31 mouse cellular contexts compared by ENCODE assay signal in the genomic region with DNA sequence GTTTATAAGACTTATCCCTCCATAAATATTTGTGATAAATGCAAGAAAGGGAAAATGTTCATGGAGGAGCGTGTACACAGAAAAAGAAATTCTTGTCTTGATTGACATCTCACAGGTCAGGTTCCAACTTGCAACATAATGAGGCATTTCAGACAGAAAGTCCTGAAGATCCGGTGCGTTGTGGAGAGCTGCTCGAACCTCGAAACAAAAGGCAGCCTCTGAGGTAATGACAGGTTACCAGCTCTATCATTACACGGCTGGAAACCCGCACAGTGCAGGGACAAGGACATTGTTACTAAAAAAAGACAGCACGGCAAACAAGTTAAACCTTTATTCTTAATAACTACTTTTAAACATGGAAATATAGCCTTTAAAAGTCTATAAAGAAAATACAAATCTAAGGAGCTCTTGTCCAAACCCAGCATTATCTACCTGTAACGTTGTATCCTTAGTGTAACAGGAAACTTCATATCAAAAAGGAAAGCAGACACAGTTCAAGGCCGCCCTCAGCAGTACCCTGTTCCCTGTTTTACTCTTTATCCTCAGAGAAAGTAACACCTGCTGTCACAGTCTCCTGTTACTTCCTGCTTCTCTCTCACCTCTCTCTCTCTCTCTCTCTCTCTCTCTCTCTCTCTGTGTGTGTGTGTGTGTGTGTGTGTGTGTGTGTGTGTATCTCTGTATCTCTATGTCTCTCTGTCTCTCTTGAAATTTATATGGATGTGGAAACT. TPM values are rescaled to one million over a fixed set of nuclear protein-coding genes. Genes with fewer than 3 reads are reported as not detected.
DNase-seq lines count a peak whose midpoint lies in the region; ATAC-seq and TF ChIP-seq lines count a peak whose summit lies in the region.
"Had no signal": no experiment of that assay in that cellular context is flagged by ENCODE, and none has a peak within 500 bp of the region (broad histone marks: within the 10 kb centered on the region; RNA-seq: fewer than 3 reads in every experiment).

No protein-coding gene starts in this region.

- H3K4me1 ChIP-seq in heart, embryonic 13.5 days: peaks cover 10% of the 10 kb centered on the region
- no peaks in the 10 kb centered on the region for H3K4me1 ChIP-seq in heart, adult 2 months (ENCODE audit: control insufficient read depth, insufficient read depth, low read length)
- no peaks in the 10 kb centered on the region for H3K4me1 ChIP-seq in embryonic facial prominence, embryonic 13.5 days
- H3K4me1 ChIP-seq in stomach, embryonic 14.5 days (ENCODE audit: control insufficient read depth, insufficient read depth, low read length): no peaks in the 10 kb centered on the region
- H3K4me1 ChIP-seq: forebrain, embryonic 15.5 days; heart, embryonic 12.5 days; hindbrain, embryonic 13.5 days; liver, embryonic 12.5 days; megakaryocyte, embryonic 14.5 days; midbrain, embryonic 12.5 days; neural tube, embryonic 13.5 days had no signal

- no peaks in the 10 kb centered on the region for H3K79me2 ChIP-seq in heart, adult 2 months (replicated peaks; ENCODE audit: control insufficient read depth, insufficient read depth, low read length)

- 0 out of 2 replicates have a peak overlapping the region, but pooled peaks have one; percentile 12 for H3K27ac ChIP-seq in heart, embryonic 13.5 days (replicated peaks)
- no peak overlapping the region for H3K27ac ChIP-seq in heart, adult 2 months
- H3K27ac ChIP-seq in embryonic facial prominence, embryonic 13.5 days: 0 out of 2 replicates have a peak overlapping the region, but pooled peaks have one; percentile 39
- 0 out of 2 replicates have a peak overlapping the region, but pooled peaks have one; percentile 21 for H3K27ac ChIP-seq in stomach, embryonic 14.5 days (ENCODE audit: low read length)
- H3K27ac ChIP-seq in gastrocnemius, adult 2 months: no peak overlapping the region
- H3K27ac ChIP-seq: forebrain, embryonic 15.5 days; hindbrain, embryonic 13.5 days; liver, embryonic 12.5 days; midbrain, embryonic 12.5 days; neural tube, embryonic 13.5 days had no signal

- WGBS in heart, embryonic 13.5 days: 31% methylated on average over 10 of the region's 10 CpGs
- 49% methylated on average over 10 of the region's 10 CpGs for WGBS in heart, adult 2 months
- WGBS in embryonic facial prominence, embryonic 13.5 days: 33% methylated on average over 10 of the region's 10 CpGs
- WGBS in stomach, embryonic 14.5 days: 51% methylated on average over 10 of the region's 10 CpGs

- no peak for TF ChIP-seq EP300 in heart, adult 2 months (IDR thresholded peaks at IDR 0.05; ENCODE audit: insufficient read depth, low read depth, low read length)

- no peaks in the 10 kb centered on the region for H3K36me3 ChIP-seq in heart, embryonic 13.5 days
- no peaks in the 10 kb centered on the region for H3K36me3 ChIP-seq in heart, adult 2 months (ENCODE audit: control insufficient read depth, insufficient read depth, low read length)
- H3K36me3 ChIP-seq in embryonic facial prominence, embryonic 13.5 days: no peaks in the 10 kb centered on the region
- H3K36me3 ChIP-seq in stomach, embryonic 14.5 days (ENCODE audit: control insufficient read depth, insufficient read depth, low read length): no peaks in the 10 kb centered on the region
- H3K36me3 ChIP-seq: forebrain, embryonic 15.5 days; heart, embryonic 12.5 days; hindbrain, embryonic 13.5 days; kidney, embryonic 15.5 days; liver, embryonic 12.5 days; midbrain, embryonic 12.5 days; neural tube, embryonic 13.5 days had no signal

- H3K9me3 ChIP-seq in heart, embryonic 13.5 days: no peaks in the 10 kb centered on the region
- no peaks in the 10 kb centered on the region for H3K9me3 ChIP-seq in embryonic facial prominence, embryonic 13.5 days
- H3K9me3 ChIP-seq in stomach, embryonic 14.5 days (ENCODE audit: control insufficient read depth, low read depth, low read length): no peaks in the 10 kb centered on the region
- H3K9me3 ChIP-seq: forebrain, embryonic 15.5 days; heart, embryonic 12.5 days; hindbrain, embryonic 13.5 days; liver, embryonic 12.5 days; megakaryocyte, embryonic 14.5 days; midbrain, embryonic 12.5 days; neural tube, embryonic 13.5 days had no signal

- H3K4me3 ChIP-seq in heart, embryonic 13.5 days: no peak overlapping the region
- no peak overlapping the region for H3K4me3 ChIP-seq in heart, adult 2 months
- no peak overlapping the region for H3K4me3 ChIP-seq in embryonic facial prominence, embryonic 13.5 days
- H3K4me3 ChIP-seq in stomach, embryonic 14.5 days (ENCODE audit: low read depth, low read length): no peak overlapping the region
- no peak overlapping the region for H3K4me3 ChIP-seq in gastrocnemius, adult 2 months
- H3K4me3 ChIP-seq: forebrain, embryonic 15.5 days; heart, embryonic 12.5 days; hindbrain, embryonic 13.5 days; kidney, embryonic 15.5 days; liver, embryonic 12.5 days; megakaryocyte, embryonic 14.5 days; midbrain, embryonic 12.5 days; neural tube, embryonic 13.5 days had no signal

- no peak for TF ChIP-seq CTCF in heart, adult 2 months (IDR thresholded peaks at IDR 0.05)
- no peak for TF ChIP-seq CTCF in gastrocnemius, adult 2 months (IDR thresholded peaks at IDR 0.05)

- no peaks in the 10 kb centered on the region; the same call in 1 of the 2 replicates for H3K27me3 ChIP-seq in heart, embryonic 13.5 days (replicated peaks)
- no peaks in the 10 kb centered on the region for H3K27me3 ChIP-seq in heart, adult 2 months (ENCODE audit: control insufficient read depth, insufficient read depth, low read length)
- no peaks in the 10 kb centered on the region for H3K27me3 ChIP-seq in embryonic facial prominence, embryonic 13.5 days
- no peaks in the 10 kb centered on the region for H3K27me3 ChIP-seq in stomach, embryonic 14.5 days (ENCODE audit: control insufficient read depth, insufficient read depth, low read length)
- H3K27me3 ChIP-seq: forebrain, embryonic 15.5 days; heart, embryonic 12.5 days; hindbrain, embryonic 13.5 days; kidney, embryonic 15.5 days; liver, embryonic 12.5 days; midbrain, embryonic 12.5 days; neural tube, embryonic 13.5 days; Patski had no signal

- no peak for TF ChIP-seq POLR2A in heart, adult 2 months (IDR thresholded peaks at IDR 0.05; ENCODE audit: insufficient read depth, low read depth, low read length)

- ATAC-seq in heart, embryonic 13.5 days (ENCODE audit: extremely low read depth, insufficient number of reproducible peaks, low FRiP score, low TSS enrichment): no peak
- ATAC-seq in embryonic facial prominence, embryonic 13.5 days (ENCODE audit: insufficient number of reproducible peaks, insufficient read depth, low FRiP score, low TSS enrichment, low read depth): 0 out of 2 replicates have a peak, but pooled peaks have one; percentile 59
- ATAC-seq in stomach, embryonic 14.5 days (ENCODE audit: insufficient number of reproducible peaks, insufficient read depth, low FRiP score, low read depth): no peak
- ATAC-seq: forebrain, embryonic 15.5 days; liver, embryonic 12.5 days; liver, postnatal 0 days; Patski had no signal

- peak overlapping the region; percentile 44; the same call in 1 of the 2 replicates for H3K4me2 ChIP-seq in heart, embryonic 13.5 days
- no peak overlapping the region for H3K4me2 ChIP-seq in embryonic facial prominence, embryonic 13.5 days
- H3K4me2 ChIP-seq in stomach, embryonic 14.5 days (replicated peaks; ENCODE audit: low read depth, low read length): no peak overlapping the region
- H3K4me2 ChIP-seq: forebrain, embryonic 15.5 days; heart, embryonic 12.5 days; hindbrain, embryonic 13.5 days; kidney, embryonic 15.5 days; liver, embryonic 12.5 days; midbrain, embryonic 12.5 days; neural tube, embryonic 13.5 days had no signal

- no peak overlapping the region for H3K9ac ChIP-seq in heart, embryonic 13.5 days
- no peak overlapping the region for H3K9ac ChIP-seq in heart, adult 2 months (ENCODE audit: low read depth, low read length)
- H3K9ac ChIP-seq in embryonic facial prominence, embryonic 13.5 days: no peak overlapping the region
- H3K9ac ChIP-seq in stomach, embryonic 14.5 days (replicated peaks; ENCODE audit: low read depth, low read length): no peak overlapping the region
- H3K9ac ChIP-seq: forebrain, embryonic 15.5 days; heart, embryonic 12.5 days; hindbrain, embryonic 13.5 days; kidney, embryonic 15.5 days; liver, embryonic 12.5 days; liver, postnatal 0 days; midbrain, embryonic 12.5 days; neural tube, embryonic 13.5 days had no signal

- intact Hi-C loops in heart, adult 2 months (cut with DNase I): no loop called here
- intact Hi-C loops in gastrocnemius, adult 2 months (cut with DNase I): no loop called here

- no peak for DNase-seq in heart, adult 2 months
- DNase-seq in A20 (ENCODE audit: low read depth, low spot score): peak; percentile 45
- no peak for DNase-seq in frontal cortex, postnatal 10 days (ENCODE audit: low spot score in 2 of 2)
- no peak for DNase-seq in gastrocnemius, adult 2 months
- DNase-seq in cerebellum, postnatal 4 days (ENCODE audit: low spot score in 2 of 2): no peak
- DNase-seq: adrenal gland, postnatal 10 days; cerebellum, adult 11 months; cerebellum, adult 9-10 months; cerebellum, postnatal 36 days; embryo, embryonic 11 days; heart, postnatal 36 days; kidney, adult 18-20 months; kidney, postnatal 4 days; layer of hippocampus, postnatal 36 days; left cerebral cortex, postnatal 4 days; liver, postnatal 0 days; lung, postnatal 4 days; right cerebral cortex, postnatal 25 days; thymus, postnatal 4 days had no signal

RNA-seq across cellular contexts. Expression of gene Ptpn13, which starts 12.8 kb away (rescaled TPM):
- 5.8 and 6.9 TPM in 2 replicates for polyA plus RNA-seq in heart, embryonic 13.5 days (2015; fragmentation: Nextera tagmentation; extraction: Ambion mirVana)
- total RNA-seq in heart, adult 2 months (2021): 1 to 10 TPM; 5.3 to 5.8 TPM
- 2.1 and 3.6 TPM in 2 replicates for polyA plus RNA-seq in heart, adult 2 months (2012; rRNA removed)
- 18.0 and 19.9 TPM in 2 replicates for polyA plus RNA-seq in embryonic facial prominence, embryonic 13.5 days (2015; fragmentation: Nextera tagmentation; extraction: Ambion mirVana)
- polyA plus RNA-seq in stomach, embryonic 14.5 days (2014; fragmentation: Nextera tagmentation; extraction: Ambion mirVana): 26.3 and 28.5 TPM in 2 replicates
- total RNA-seq in gastrocnemius, adult 2 months (2021): 1 to 10 TPM; 1.9 to 2.9 TPM

Comparison
In these comparisons a context has a peak if more than half of its experiments do, and no peak if none do; other contexts are left out.
1. H3K27ac ChIP-seq: peak in heart, embryonic 13.5 days (single experiment), embryonic facial prominence, embryonic 13.5 days (single experiment) and stomach, embryonic 14.5 days (single experiment); none in heart, adult 2 months (single experiment) and gastrocnemius, adult 2 months (single experiment).